Mouse (Mus musculus): Measurements from ENCODE around the gene Tprn.

GRCm38 (mm10) chr2:25310180-25310579, 47.8 kb downstream of the Tprn start:
- no peak for TF ChIP-seq ZC3H11A (IDR thresholded peaks at IDR 0.05; ENCODE audit: borderline replicate concordance, low read depth, low read length)
- TF ChIP-seq CHD2 (IDR thresholded peaks at IDR 0.05; ENCODE audit: low read depth, low read length) = no peak
- no peak for TF ChIP-seq ZNF384 (IDR thresholded peaks at IDR 0.05; ENCODE audit: low read depth, low read length)
- TF ChIP-seq MAFK (IDR thresholded peaks at IDR 0.05; ENCODE audit: insufficient read depth, low read depth, low read length) = no peak

Measured in ES-E14 (cell line).